In genomic region chr11:53691979-53692378, GRCm38 (mm10) we compare ENCODE assay signal across 14 mouse cellular contexts. TPM values are rescaled to one million over a fixed set of nuclear protein-coding genes. Genes with fewer than 3 reads are reported as not detected.
A peak's percentile ranks its signal among the peaks of the same experiment; 100 is the strongest.
DNase-seq lines count a peak whose midpoint lies in the region; ATAC-seq lines count a peak whose summit lies in the region.
"Had no signal": no experiment of that assay in that cellular context is flagged by ENCODE, and none has a peak within 500 bp of the region (broad histone marks: within the 10 kb centered on the region; RNA-seq: fewer than 3 reads in every experiment).

No protein-coding gene starts in this region.

- WGBS in forebrain, embryonic 14.5 days = 71% methylated on average over 10 of the region's 10 CpGs
- 66% methylated on average over 10 of the region's 10 CpGs for WGBS in forebrain, embryonic 13.5 days
- WGBS in midbrain, embryonic 14.5 days = 39% methylated on average over 10 of the region's 10 CpGs

- DNase-seq in forebrain, embryonic 14.5 days (ENCODE audit: low spot score) = peak; percentile 15
- peak; percentile 4 to 12 for DNase-seq in layer of hippocampus, postnatal 36 days
- DNase-seq in layer of hippocampus, adult 18-20 months (ENCODE audit: low spot score in 2 of 2) = no peak
- DNase-seq in lung, adult 18-20 months = peak; percentile 39 to 55
- peak; percentile 46 for DNase-seq in midbrain, embryonic 14.5 days
- DNase-seq in c-Kit-positive CD71-positive TER-119-positive erythroid progenitor cells, embryonic 14.5 days (ENCODE audit: low spot score) = no peak
- DNase-seq in urinary bladder, adult 2 months (ENCODE audit: low spot score) = no peak
- DNase-seq: cerebellum, adult 9-10 months; gastrocnemius, postnatal 10 days; retina, postnatal 1 day had no signal

- no peak overlapping the region for H3K27ac ChIP-seq in forebrain, embryonic 14.5 days (ENCODE audit: low read depth, low read length)
- no peak overlapping the region for H3K27ac ChIP-seq in forebrain, embryonic 13.5 days
- peak overlapping the region; percentile 45; the same call in 1 of the 2 replicates for H3K27ac ChIP-seq in midbrain, embryonic 14.5 days (replicated peaks; ENCODE audit: low read depth, low read length)
- H3K27ac ChIP-seq: limb, embryonic 15.5 days had no signal

- no peaks in the 10 kb centered on the region for H3K4me1 ChIP-seq in forebrain, embryonic 14.5 days (ENCODE audit: control insufficient read depth, insufficient read depth, low read length)
- 0 out of 2 replicates have a peak, but pooled peaks cover 3% of the 10 kb centered on the region for H3K4me1 ChIP-seq in forebrain, embryonic 13.5 days
- H3K4me1 ChIP-seq in midbrain, embryonic 14.5 days (ENCODE audit: control insufficient read depth, insufficient read depth, low read length) = no peaks in the 10 kb centered on the region
- H3K4me1 ChIP-seq: limb, embryonic 15.5 days had no signal

- ATAC-seq in forebrain, embryonic 14.5 days = no peak
- no peak for ATAC-seq in forebrain, embryonic 13.5 days
- ATAC-seq in midbrain, embryonic 14.5 days (ENCODE audit: low FRiP score, low TSS enrichment) = no peak

- H3K4me3 ChIP-seq in forebrain, embryonic 14.5 days (ENCODE audit: low read depth, low read length) = no peak overlapping the region
- H3K4me3 ChIP-seq in forebrain, embryonic 13.5 days = no peak overlapping the region
- H3K4me3 ChIP-seq in midbrain, embryonic 14.5 days (replicated peaks; ENCODE audit: low read depth, low read length) = no peak overlapping the region
- H3K4me3 ChIP-seq: limb, embryonic 15.5 days had no signal

- peaks cover 19% of the 10 kb centered on the region for H3K36me3 ChIP-seq in forebrain, embryonic 14.5 days (ENCODE audit: control insufficient read depth, insufficient read depth, low read length)
- peaks cover 21% of the 10 kb centered on the region for H3K36me3 ChIP-seq in forebrain, embryonic 13.5 days (ENCODE audit: poor library complexity, severe bottlenecking)
- H3K36me3 ChIP-seq in midbrain, embryonic 14.5 days (ENCODE audit: control insufficient read depth, insufficient read depth, low read length) = peaks cover 12% of the 10 kb centered on the region; the same call in 1 of the 2 replicates

- H3K9ac ChIP-seq in forebrain, embryonic 14.5 days (ENCODE audit: low read length) = no peak overlapping the region
- no peak overlapping the region for H3K9ac ChIP-seq in forebrain, embryonic 13.5 days
- H3K9ac ChIP-seq in midbrain, embryonic 14.5 days (replicated peaks; ENCODE audit: low read length) = peak overlapping the region; percentile 42; the same call in 1 of the 2 replicates
- H3K9ac ChIP-seq: limb, embryonic 15.5 days had no signal

- no peak overlapping the region for H3K4me2 ChIP-seq in forebrain, embryonic 14.5 days (ENCODE audit: low read length)
- H3K4me2 ChIP-seq in forebrain, embryonic 13.5 days = no peak overlapping the region
- H3K4me2 ChIP-seq in midbrain, embryonic 14.5 days (ENCODE audit: low read length) = peak overlapping the region; percentile 22; the same call in 1 of the 2 replicates
- H3K4me2 ChIP-seq: limb, embryonic 15.5 days had no signal

- H3K27me3 ChIP-seq in forebrain, embryonic 14.5 days (replicated peaks; ENCODE audit: control insufficient read depth, insufficient read depth, low read length) = no peaks in the 10 kb centered on the region
- H3K27me3 ChIP-seq in forebrain, embryonic 13.5 days = no peaks in the 10 kb centered on the region
- H3K27me3 ChIP-seq in midbrain, embryonic 14.5 days (ENCODE audit: control insufficient read depth, insufficient read depth, low read length) = no peaks in the 10 kb centered on the region
- H3K27me3 ChIP-seq: limb, embryonic 15.5 days had no signal

- H3K9me3 ChIP-seq in forebrain, embryonic 14.5 days (replicated peaks; ENCODE audit: control insufficient read depth, low read length) = no peaks in the 10 kb centered on the region
- no peaks in the 10 kb centered on the region for H3K9me3 ChIP-seq in forebrain, embryonic 13.5 days (replicated peaks)
- H3K9me3 ChIP-seq in midbrain, embryonic 14.5 days (ENCODE audit: control insufficient read depth, low read length) = no peaks in the 10 kb centered on the region
- H3K9me3 ChIP-seq: limb, embryonic 15.5 days had no signal

RNA-seq across cellular contexts. Expression of gene Rad50, which starts 15.1 kb away (rescaled TPM):
- 10.6 and 11.0 TPM in 2 replicates for polyA plus RNA-seq in forebrain, embryonic 14.5 days (2014; fragmentation: Nextera tagmentation; extraction: Ambion mirVana)
- 17.7 and 18.2 TPM in 2 replicates for polyA plus RNA-seq in forebrain, embryonic 13.5 days (2015; fragmentation: Nextera tagmentation; extraction: Ambion mirVana)
- total RNA-seq in layer of hippocampus, postnatal 36 days (2021) = 10 to 100 TPM; 11.0 to 11.4 TPM
- total RNA-seq in layer of hippocampus, adult 18-20 months (2021) = 10 to 100 TPM; 13.2 to 13.9 TPM
- polyA plus RNA-seq in midbrain, embryonic 14.5 days (2014; fragmentation: Nextera tagmentation; extraction: Ambion mirVana) = 9.1 and 11.2 TPM in 2 replicates
- 10.2 and 13.9 TPM in 2 replicates for polyA plus RNA-seq in urinary bladder, adult 2 months (2012; rRNA removed)

RNA-seq across cellular contexts. Expression of gene Il5, which starts 28.6 kb away (rescaled TPM):
- not detected in 2 replicates for polyA plus RNA-seq in forebrain, embryonic 14.5 days (2014; fragmentation: Nextera tagmentation; extraction: Ambion mirVana)
- polyA plus RNA-seq in forebrain, embryonic 13.5 days (2015; fragmentation: Nextera tagmentation; extraction: Ambion mirVana) = not detected in 2 replicates
- not detected for total RNA-seq in layer of hippocampus, postnatal 36 days (2021)
- not detected for total RNA-seq in layer of hippocampus, adult 18-20 months (2021)
- polyA plus RNA-seq in midbrain, embryonic 14.5 days (2014; fragmentation: Nextera tagmentation; extraction: Ambion mirVana) = not detected in 2 replicates
- 0.12 and 0.21 TPM in 2 replicates for polyA plus RNA-seq in urinary bladder, adult 2 months (2012; rRNA removed)
- total RNA-seq: adrenal gland, adult 18-20 months; gastrocnemius, postnatal 10 days had no signal
- polyA plus RNA-seq: heart, embryonic 16.5 days; limb, embryonic 15.5 days had no signal

RNA-seq across cellular contexts. Expression of gene Il13, which starts 57.5 kb away (rescaled TPM):
- not detected in 2 replicates for polyA plus RNA-seq in forebrain, embryonic 14.5 days (2014; fragmentation: Nextera tagmentation; extraction: Ambion mirVana)
- not detected in 2 replicates for polyA plus RNA-seq in forebrain, embryonic 13.5 days (2015; fragmentation: Nextera tagmentation; extraction: Ambion mirVana)
- total RNA-seq in layer of hippocampus, postnatal 36 days (2021) = not detected
- total RNA-seq in layer of hippocampus, adult 18-20 months (2021) = not detected
- not detected in 2 replicates for polyA plus RNA-seq in midbrain, embryonic 14.5 days (2014; fragmentation: Nextera tagmentation; extraction: Ambion mirVana)
- polyA plus RNA-seq in urinary bladder, adult 2 months (2012; rRNA removed) = not detected in 2 replicates
- total RNA-seq: adrenal gland, adult 18-20 months; gastrocnemius, postnatal 10 days had no signal
- polyA plus RNA-seq: limb, embryonic 15.5 days had no signal

Comparison
In these comparisons a context has a peak if more than half of its experiments do, and no peak if none do; other contexts are left out.
1. DNase-seq: peak in forebrain, embryonic 14.5 days (single experiment), layer of hippocampus, postnatal 36 days (2 of 2), lung, adult 18-20 months (2 of 2) and midbrain, embryonic 14.5 days (single experiment); none in layer of hippocampus, adult 18-20 months (0 of 2), c-Kit-positive CD71-positive TER-119-positive erythroid progenitor cells, embryonic 14.5 days (single experiment) and urinary bladder, adult 2 months (single experiment).